Mouse (Mus musculus) yolk sac, embryonic 10.5 days (tissue): ENCODE measurements around the gene Cpsf6.

Experiments
- DNase-seq: peaks from one replicate; pipeline ENCODE4 v3.0.0-alpha.2; 2017; ENCODE audit warnings: low spot score

Gene Cpsf6

DNA sequence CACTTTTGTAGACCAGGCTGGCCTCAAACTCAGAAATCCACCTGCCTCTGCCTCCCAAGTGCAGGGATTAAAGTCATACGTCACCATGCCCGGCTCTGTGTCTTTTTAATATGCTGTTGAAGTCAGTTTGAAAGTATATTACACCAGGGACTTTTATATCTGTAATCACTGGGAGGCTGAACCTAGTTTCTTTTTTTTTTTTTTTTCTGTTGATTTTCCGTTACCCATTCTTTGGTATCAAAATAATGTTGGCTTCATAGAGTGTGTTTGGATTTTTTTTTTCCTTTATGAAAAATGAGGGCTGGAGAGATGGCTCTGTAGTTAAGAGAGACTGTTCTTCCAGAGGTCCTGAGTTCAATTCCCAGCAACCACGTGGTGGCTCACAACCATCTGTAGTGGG, 5.6 kb upstream of the Cpsf6 start:
- no peak for DNase-seq

- DNase-seq, result no peak
Observed at GRCm38 (mm10) chr10:117385086-117385430, 5.2 kb upstream of the Cpsf6 start.

DNA sequence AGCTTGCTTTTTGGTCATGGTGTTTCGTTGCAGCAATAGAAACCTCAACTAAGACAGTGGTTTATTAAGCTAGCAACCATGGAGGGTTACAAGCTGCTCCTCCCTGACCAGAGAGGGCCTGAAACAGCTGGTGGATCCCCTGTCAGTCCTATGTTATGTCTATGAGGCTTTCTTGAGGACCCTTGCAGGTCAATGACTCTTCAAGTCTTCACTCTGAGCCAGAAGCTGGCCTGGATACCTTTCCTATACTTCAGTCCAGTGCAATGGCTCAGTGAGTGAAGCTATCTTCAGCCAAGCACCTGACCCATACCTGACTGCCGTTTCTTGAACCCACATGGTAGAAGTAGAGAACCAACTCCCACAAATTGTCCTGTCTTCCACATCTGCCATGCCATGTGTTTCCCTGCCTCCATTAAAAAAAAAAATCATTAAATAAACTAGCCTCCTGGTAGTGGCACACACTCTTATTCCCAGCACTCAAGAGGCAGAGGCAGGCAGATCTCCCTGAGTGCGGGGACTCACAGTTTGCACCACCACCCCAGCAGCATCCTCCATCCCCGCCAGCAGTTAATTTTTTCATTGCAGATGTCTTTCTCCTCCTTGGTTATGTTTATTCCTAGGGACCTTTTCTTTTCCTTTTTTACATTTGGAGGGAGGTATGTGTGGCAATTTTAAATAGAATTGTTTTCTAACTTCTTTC, 4.7 kb upstream of the Cpsf6 start:
- DNase-seq, result no peak

- no peak for DNase-seq
Observed at GRCm38 (mm10) chr10:117383941-117384340, 4.1 kb upstream of the Cpsf6 start.

GRCm38 (mm10) chr10:117382996-117383550, 3.3 kb upstream of the Cpsf6 start:
- DNase-seq, result no peak

- no peak for DNase-seq
Observed at GRCm38 (mm10) chr10:117382146-117382545, 2.3 kb upstream of the Cpsf6 start.

GRCm38 (mm10) chr10:117380721-117381570, 1.1 kb upstream of the Cpsf6 start:
- DNase-seq, result no peak

GRCm38 (mm10) chr10:117379441-117379840, 374 bp downstream of the Cpsf6 start:
- DNase-seq, result no peak

GRCm38 (mm10) chr10:117378642-117379041, 1.2 kb downstream of the Cpsf6 start:
- no peak for DNase-seq

- no peak for DNase-seq
Observed at GRCm38 (mm10) chr10:117378291-117378555, 1.6 kb downstream of the Cpsf6 start.

DNA sequence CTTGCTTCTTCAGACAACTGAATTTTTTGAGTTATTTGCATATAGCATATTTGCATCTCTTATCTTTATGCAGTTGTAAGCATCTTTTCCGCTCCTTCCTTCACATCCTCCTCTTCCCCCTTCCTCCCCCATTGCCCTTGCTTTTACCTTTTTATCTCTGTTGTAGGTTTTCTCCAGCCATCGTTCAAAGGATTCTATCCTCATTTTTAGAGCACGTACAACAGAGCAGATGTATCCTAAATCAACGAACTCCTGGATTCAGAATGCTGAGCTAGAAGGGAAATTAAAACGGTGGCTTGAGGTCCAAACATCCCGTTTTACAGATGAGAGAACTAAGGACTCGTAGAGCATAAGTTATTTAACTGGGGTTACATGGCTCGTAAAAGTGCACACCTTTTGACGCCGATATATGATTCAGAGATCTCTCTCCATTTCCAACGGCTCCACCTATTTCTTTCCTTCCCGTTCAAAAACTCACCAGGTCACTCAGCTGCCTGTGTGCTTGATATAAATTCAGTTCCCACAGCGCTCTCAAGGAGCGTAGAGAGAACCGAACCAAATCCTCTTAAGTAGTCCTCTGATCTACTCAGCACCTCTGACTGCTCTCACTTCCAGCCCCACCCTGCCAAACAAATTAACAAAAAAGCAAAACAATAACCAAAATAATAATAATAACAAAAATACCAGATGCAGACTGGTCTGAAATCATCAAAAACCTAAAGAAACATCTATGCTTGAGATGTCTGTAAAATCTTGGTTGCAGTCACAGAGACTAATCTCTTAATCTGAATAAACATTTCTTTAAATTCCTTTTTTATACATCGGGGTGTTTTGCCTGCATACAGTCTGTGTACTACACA, 2.2 kb downstream of the Cpsf6 start:
- no peak for DNase-seq

GRCm38 (mm10) chr10:117376580-117377189, 3.1 kb downstream of the Cpsf6 start:
- peak; percentile 91 for DNase-seq

DNA sequence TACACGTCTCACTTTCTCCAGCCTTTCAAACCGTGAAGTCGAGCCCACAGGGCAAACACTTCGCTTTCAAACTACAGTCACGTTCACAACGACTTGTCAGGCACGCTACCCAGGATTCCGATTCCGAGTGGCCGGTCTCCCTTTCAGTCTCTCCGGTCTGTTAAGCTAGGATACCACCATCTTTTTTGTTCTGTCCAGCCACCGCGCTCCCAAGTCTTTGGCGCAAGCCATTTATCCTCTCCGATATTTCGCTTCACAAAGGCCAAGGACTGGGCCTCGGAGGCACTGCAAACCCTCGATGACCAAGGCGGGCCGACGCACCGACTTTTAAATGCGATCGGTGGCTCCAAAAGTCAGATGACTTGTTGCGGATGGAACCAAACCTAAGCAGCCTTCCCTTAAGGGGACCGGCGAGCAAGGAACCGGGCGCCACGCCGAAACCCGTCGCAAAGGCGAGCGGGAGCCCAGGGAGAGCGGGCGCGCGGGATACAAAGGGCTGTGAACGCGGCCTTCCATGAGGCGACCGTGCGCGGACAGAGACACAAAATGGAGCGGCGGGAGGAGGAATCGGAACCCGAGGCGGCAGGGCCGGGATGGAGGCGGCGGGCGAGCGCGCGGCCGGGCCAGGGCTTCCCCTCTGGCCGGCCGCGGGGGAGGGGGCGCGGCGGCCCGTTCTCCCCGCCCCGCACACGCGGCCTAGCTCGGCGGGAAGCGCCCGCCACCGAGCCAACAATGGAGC, 3.8 kb downstream of the Cpsf6 start:
- DNase-seq, result peak; percentile 66

DNA sequence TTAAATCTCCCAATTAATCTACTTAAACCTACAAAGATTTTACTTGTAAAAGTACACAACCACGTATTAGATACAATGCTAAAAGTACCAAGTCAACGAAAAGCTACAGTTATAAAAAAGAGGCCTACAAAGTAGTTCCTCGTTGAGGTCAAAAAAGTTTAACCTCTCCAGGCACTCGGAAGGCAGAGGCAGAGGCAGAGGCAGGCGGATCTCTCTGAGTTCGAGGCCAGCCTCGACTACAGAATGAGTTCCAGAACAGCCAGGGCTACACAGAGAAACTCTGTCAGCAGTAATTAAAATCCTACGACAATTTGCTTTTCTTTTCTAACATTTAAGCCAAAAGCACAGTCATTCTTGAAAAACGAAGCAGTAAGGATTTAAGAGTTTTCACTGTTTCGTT, 4.7 kb downstream of the Cpsf6 start:
- no peak for DNase-seq

DNA sequence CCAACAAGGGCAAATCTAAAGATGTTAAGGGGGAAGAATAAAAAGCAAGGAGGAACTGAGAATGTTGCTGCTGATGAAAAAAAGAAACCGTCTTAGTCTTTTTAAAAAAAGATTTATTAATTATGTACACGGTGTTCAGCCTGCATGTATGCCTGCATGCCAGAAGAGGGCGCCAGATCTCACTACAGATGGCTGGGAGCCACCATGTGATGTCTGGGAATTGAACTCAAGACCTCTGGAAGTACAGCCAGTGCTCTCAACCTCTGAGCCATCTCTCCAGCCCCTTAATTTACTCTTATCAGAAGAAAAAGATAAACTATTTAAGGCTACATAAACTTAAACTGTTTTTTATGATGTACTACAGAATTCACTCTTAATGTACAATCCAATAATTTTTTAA, 16.7 kb downstream of the Cpsf6 start:
- DNase-seq, result no peak

DNA sequence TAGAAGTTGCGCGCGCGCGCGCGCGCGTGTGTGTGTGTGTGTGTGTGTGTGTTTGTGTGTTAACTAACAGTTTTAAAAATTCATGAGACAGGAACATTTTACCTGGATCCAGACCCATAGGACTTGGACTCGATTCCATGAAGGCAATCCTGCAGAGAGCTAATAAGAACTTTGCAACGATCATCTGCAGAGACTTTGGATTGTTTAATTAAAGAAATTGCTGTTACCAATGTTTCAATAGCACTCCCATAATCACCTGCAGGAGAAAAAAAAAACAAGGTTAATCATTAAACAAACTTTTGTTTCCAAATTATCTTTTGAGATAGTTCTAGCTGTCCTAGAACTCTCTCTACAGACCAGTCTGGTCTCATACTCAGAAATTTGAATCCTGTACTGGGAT, 20.9 kb downstream of the Cpsf6 start:
- no peak for DNase-seq

DNA sequence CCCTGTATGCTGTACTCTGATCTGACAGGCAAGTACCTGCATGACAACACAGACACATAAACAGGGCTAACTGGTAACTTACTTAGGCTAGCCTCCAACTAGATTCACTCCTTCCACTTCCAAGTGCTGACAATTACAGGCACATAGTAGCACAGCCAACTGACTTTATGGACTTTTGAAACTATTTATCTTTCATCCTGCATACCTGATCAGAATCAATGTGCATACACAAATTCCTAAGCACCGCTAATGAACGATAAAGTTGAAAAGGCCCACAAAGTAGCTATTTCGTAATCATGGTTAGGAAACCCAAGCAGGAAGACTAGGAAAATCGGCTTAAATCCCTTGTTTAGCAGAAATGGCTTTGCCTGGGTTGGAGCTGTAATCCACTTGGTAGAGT, 36.8 kb downstream of the Cpsf6 start:
- no peak for DNase-seq

DNA sequence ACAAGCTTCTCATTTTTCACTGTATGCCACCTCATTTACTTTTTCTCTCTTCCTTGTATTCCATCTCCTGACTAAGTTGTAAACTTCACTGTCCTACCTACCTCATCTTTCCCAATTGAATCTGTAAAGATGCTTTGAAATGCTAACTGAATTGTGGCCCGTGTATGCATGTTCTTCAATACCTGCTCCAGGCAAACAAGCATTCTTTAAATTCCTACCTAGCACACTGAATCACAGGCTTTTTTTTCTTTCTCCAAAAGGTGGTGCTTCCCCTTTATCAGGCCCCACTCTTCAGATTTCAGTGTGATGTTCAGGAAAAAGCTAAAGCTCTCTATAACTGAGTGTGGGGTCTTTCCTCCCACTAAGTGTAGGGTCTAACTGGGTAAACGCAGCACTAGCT, 37.4 kb downstream of the Cpsf6 start:
- no peak for DNase-seq

- no peak for DNase-seq
Observed at GRCm38 (mm10) chr10:117341029-117341428, 38.8 kb downstream of the Cpsf6 start.

DNA sequence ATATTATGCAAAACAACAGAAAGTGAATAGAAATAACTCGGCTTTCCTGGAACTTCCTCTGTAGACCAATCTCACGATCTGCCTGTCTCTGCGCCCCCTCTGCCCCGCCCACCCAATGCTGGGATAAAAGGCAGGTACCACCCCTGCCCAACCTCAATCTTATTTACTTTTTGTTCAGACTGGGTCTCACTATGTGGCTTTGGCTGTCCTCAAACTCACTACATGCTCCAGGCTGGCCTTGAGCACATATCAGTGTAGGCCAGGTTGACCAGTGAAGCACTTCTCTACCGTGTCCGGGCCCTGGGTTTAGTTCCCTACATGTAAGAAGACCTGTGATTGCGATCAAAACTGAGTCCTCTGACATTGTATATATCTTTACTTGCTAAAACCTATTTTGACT, 40.6 kb downstream of the Cpsf6 start:
- DNase-seq, result no peak

- DNase-seq, result no peak
Observed at GRCm38 (mm10) chr10:117337946-117338345, 41.9 kb downstream of the Cpsf6 start.

DNA sequence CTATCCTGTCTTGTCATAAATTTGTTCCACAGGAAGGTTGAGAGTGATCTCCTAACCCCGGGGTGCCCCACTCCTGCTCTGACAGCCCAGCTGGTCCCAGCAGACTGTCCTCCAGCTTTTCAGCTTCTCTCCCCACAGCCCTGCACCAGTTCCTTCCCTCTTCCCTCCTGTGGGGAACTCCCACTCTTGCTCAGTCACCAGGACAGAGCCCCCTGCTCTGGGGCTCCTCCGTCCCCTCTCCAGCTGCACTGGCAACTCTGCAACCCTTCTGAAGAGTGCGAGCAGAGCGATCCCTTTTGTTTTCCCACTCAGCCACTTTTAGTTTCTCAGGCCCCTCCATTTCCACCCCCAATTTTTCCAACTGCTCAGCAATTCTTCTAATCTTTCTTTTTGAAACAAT, 44.2 kb downstream of the Cpsf6 start:
- no peak for DNase-seq
